Mouse (Mus musculus): ENCODE measurements around the gene Vmn1r79. TPM values are rescaled to one million over a fixed set of nuclear protein-coding genes. Genes with fewer than 3 reads are reported as not detected.

The Vmn1r79 gene
- not detected in 2 replicates for polyA plus RNA-seq (2012; rRNA removed)

GRCm38 (mm10) chr7:12170979-12171378 is at the start of gene Vmn1r79:
TSS of gene Vmn1r79 (plus strand) at chr7:12171279.

GRCm38 (mm10) chr7:12149957-12150356 is 21.1 kb upstream of the Vmn1r79 start, which contains the start of gene Vmn1r78:
TSS of gene Vmn1r78 (plus strand) at chr7:12150257.

GRCm38 (mm10) chr7:12188986-12189385 is 17.9 kb downstream of the Vmn1r79 start, which contains the start of gene Vmn1r80:
TSS of gene Vmn1r80 (plus strand) at chr7:12189286.

Other genes with a start within 250 kb of the Vmn1r79 start
- not detected in 2 replicates for gene Vmn1r76, start 233.1 kb upstream of the Vmn1r79 start, polyA plus RNA-seq (2012; rRNA removed)
- gene Vmn1r77, start 134.5 kb upstream of the Vmn1r79 start, polyA plus RNA-seq (2012; rRNA removed) = not detected in 2 replicates
- not detected in 2 replicates for gene Vmn1r78, start 21.0 kb upstream of the Vmn1r79 start, polyA plus RNA-seq (2012; rRNA removed)
- not detected in 2 replicates for gene Vmn1r80, start 18.0 kb downstream of the Vmn1r79 start, polyA plus RNA-seq (2012; rRNA removed)
- gene Vmn1r81, start 97.0 kb downstream of the Vmn1r79 start, polyA plus RNA-seq (2012; rRNA removed) = not detected in 2 replicates
- gene Vmn1r82, start 129.2 kb downstream of the Vmn1r79 start, polyA plus RNA-seq (2012; rRNA removed) = not detected in 2 replicates
- not detected in 2 replicates for gene Vmn1r83, start 158.2 kb downstream of the Vmn1r79 start, polyA plus RNA-seq (2012; rRNA removed)
- not detected in 2 replicates for gene Vmn1r84, start 198.0 kb downstream of the Vmn1r79 start, polyA plus RNA-seq (2012; rRNA removed)